Mouse (Mus musculus) liver, adult 2 months (tissue): Measurements from ENCODE around the gene Slc12a8. TPM values are rescaled to one million over a fixed set of nuclear protein-coding genes. Genes with fewer than 3 reads are reported as not detected.

ENCODE experiments used
- DNase-seq: peaks from one replicate; pipeline ENCODE4 v3.0.0-alpha.2; 2011; ENCODE audit warnings: low read depth, low spot score; ENCODE audit errors: extremely low read depth
- H3K27ac ChIP-seq: fragments of 200-500 bp; replicated peaks from 2 replicates; pipeline ENCODE4 v1.5.1; 2012; ENCODE audit warnings: low read depth, mild to moderate bottlenecking, control low read depth, inconsistent platforms, low read length; ENCODE audit not compliant: insufficient read depth
- H3K27me3 ChIP-seq: fragments of 200-500 bp; 2 replicates; pipeline ENCODE4 v1.6.1; 2012; ENCODE audit warnings: mild to moderate bottlenecking, moderate library complexity, low read length, inconsistent platforms; ENCODE audit not compliant: control insufficient read depth, insufficient read depth
- H3K36me3 ChIP-seq: fragments of 200-500 bp; 2 replicates; pipeline ENCODE4 v1.6.1; 2012; ENCODE audit warnings: low read length, inconsistent platforms; ENCODE audit not compliant: control insufficient read depth, insufficient read depth
- H3K4me1 ChIP-seq: fragments of 200-500 bp; 2 replicates; pipeline ENCODE4 v1.6.1; 2011; ENCODE audit warnings: low read length; ENCODE audit not compliant: control insufficient read depth, insufficient read depth
- H3K4me3 ChIP-seq: fragments of 200-500 bp; 2 replicates; pipeline ENCODE4 v1.5.1; 2011; ENCODE audit warnings: low read depth, mild to moderate bottlenecking, control low read depth, low read length, moderate library complexity; ENCODE audit not compliant: insufficient read depth
- H3K79me2 ChIP-seq: fragments of 200-500 bp; 2 replicates; pipeline ENCODE4 v1.6.1; 2012; ENCODE audit warnings: inconsistent platforms, mild to moderate bottlenecking, low read length, moderate library complexity; ENCODE audit not compliant: control insufficient read depth, insufficient read depth
- H3K9ac ChIP-seq: fragments of 200-500 bp; 2 replicates; pipeline ENCODE4 v1.6.1; 2012; ENCODE audit warnings: low read depth, mild to moderate bottlenecking, control low read depth, inconsistent platforms, low read length
- CTCF ChIP-seq: fragments of 200-500 bp; IDR thresholded peaks from 2 replicates; pipeline ENCODE4 v1.5.1; 2011; ENCODE audit warnings: low read depth, low read length, control low read depth
- POLR2A ChIP-seq: fragments of 200-500 bp; IDR thresholded peaks from 2 replicates; pipeline ENCODE4 v1.6.1; 2011; ENCODE audit warnings: low read length, control low read depth; ENCODE audit not compliant: insufficient read depth; ENCODE audit errors: extremely low read depth
- WGBS: fragments of 180-500 bp; shearing (Covaris S2); methylation state at CpG from one replicate; pipeline ENCODE4 v1.1.7; 2018; 5-methylcytosine and 5-hydroxymethylcytosine counted together
- polyA plus RNA-seq: library from polyadenylated mRNA; depleted of rRNA; stranded (reverse); fragments of >200 nt; gene quantifications from 2 replicates; pipeline ENCODE4 v1.2.3, GENCODE M21; 2012
- total RNA-seq: library from RNA; depleted of rRNA; stranded (reverse); fragments of >200 nt; gene quantifications from 2 replicates; pipeline ENCODE4 v1.2.3, GENCODE M21; 2014

Slc12a8 gene
- total and polyA plus RNA-seq, 2 experiments: 0.09 to 0.32 TPM

DNA sequence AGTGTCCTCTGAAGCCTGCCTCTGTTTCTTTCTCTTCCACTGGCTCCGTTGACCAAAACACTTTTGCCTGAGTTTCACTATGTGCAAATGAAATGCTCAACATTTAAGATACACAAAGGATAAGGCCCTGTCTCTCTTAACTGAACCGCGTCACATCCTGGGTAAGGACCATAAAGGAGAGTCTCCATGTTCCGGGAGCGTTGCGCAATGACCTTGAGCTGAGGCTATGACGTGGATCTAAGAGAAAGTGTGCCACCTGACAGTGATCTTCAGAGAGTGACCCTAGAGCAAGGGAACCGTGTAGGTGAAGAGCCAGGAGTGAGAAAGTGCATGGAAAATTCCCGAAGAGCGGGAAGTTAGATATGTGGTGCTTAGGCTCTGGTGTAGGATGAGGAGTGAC is 49.3 kb downstream of the Slc12a8 start:
- 78% methylated on average over 10 of the region's 10 CpGs for WGBS
- no peak for TF ChIP-seq CTCF
- no peak for TF ChIP-seq POLR2A

GRCm38 (mm10) chr16:33567736-33568135 is 50.6 kb downstream of the Slc12a8 start:
- WGBS: 78% methylated on average over 4 of the region's 4 CpGs
- H3K4me1 ChIP-seq: peaks cover 3% of the 10 kb centered on the region; the same call in 1 of the 2 replicates
- no peaks in the 10 kb centered on the region for H3K27me3 ChIP-seq
- no peak overlapping the region for H3K27ac ChIP-seq
- no peak for TF ChIP-seq CTCF
- no peak for TF ChIP-seq POLR2A
- no peak overlapping the region for H3K9ac ChIP-seq
- no peaks in the 10 kb centered on the region for H3K36me3 ChIP-seq
- no peaks in the 10 kb centered on the region for H3K79me2 ChIP-seq
- peak; percentile 33 for DNase-seq
- H3K4me3 ChIP-seq: no peak overlapping the region

More for the DNA sequence above, 49.3 kb downstream of the Slc12a8 start:
- Histone ChIP-seq H3K4me3 (no peak overlapping the region), H3K4me1 (peaks cover 4% of the 10 kb centered on the region), H3K27ac (no peak overlapping the region), H3K27me3 (no peaks in the 10 kb centered on the region), H3K9ac (no peak overlapping the region), H3K36me3 (no peaks in the 10 kb centered on the region), H3K79me2 (no peaks in the 10 kb centered on the region)
- DNase-seq: no peak

DNA sequence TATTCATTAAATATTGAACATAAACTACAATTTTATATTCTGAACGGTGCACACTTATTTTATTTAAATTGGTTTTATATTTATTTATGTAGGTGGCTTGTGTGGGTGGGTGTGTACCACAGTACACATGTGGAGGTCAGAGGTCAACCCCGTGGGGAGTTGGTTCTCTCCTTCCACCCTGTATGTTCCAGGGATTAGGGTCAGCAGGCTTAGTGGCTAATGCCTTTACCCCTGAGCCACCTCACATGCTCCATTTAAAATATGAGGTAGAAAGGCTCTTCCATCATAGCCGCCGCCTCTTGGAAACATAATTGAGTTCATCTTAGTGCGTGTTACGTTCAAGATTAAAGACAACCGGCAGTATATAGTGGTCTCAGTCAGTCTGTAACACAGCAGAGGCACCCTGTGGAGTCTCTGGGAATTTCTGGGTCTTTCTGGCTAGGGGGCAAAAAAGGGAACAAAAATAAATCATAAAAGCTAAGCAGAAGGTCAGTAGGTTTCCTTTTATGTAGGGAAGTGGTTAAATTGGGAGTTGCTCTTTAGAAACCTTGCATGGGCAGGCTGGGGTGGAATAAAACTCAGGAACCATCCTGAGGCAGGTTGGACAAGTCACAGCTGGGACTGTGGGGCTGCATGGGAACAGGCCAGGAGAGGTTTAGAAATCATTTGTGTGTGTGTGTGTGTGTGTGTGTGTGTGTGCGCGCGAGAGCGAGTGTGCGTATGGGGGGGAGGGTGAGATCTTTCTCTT is 51.3 kb downstream of the Slc12a8 start:
- 88% methylated on average over 12 of the region's 12 CpGs for WGBS
- Histone ChIP-seq H3K27me3 (no peaks in the 10 kb centered on the region), H3K27ac (no peak overlapping the region), H3K9ac (no peak overlapping the region), H3K36me3 (no peaks in the 10 kb centered on the region), H3K79me2 (no peaks in the 10 kb centered on the region), H3K4me1 (peaks cover 3% of the 10 kb centered on the region; the same call in 1 of the 2 replicates), H3K4me3 (no peak overlapping the region)
- DNase-seq: no peak
- no peak for TF ChIP-seq POLR2A
- TF ChIP-seq CTCF: no peak

GRCm38 (mm10) chr16:33572646-33573045 is 55.5 kb downstream of the Slc12a8 start:
- H3K27ac ChIP-seq: no peak overlapping the region
- peaks cover 2% of the 10 kb centered on the region; the same call in 1 of the 2 replicates for H3K4me1 ChIP-seq
- H3K27me3 ChIP-seq: no peaks in the 10 kb centered on the region
- TF ChIP-seq CTCF (no peak), POLR2A (no peak)
- H3K9ac ChIP-seq: no peak overlapping the region
- no peaks in the 10 kb centered on the region for H3K79me2 ChIP-seq
- DNase-seq: no peak
- no peak overlapping the region for H3K4me3 ChIP-seq
- 94% methylated on average over 6 of the region's 6 CpGs for WGBS
- H3K36me3 ChIP-seq: no peaks in the 10 kb centered on the region

DNA sequence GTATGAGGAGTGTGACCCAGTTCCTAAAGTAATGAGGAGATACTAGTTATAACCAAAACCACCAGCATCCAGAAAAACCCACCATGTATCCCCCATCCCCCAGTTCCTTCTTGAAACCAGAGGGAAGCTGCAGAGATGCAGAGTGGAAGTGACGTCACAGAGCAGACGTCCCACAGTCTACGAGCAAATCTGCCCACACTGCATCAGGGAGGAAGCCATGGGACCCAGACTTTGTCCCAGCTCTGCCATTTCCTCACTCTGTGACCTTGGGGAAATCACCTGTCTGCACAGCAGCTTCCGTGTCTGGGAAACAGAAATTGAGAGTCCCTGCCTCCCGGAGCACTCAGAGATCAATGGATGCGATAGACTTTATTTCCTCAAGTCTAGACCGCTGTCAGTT is 56.6 kb downstream of the Slc12a8 start:
- Histone ChIP-seq H3K36me3 (no peaks in the 10 kb centered on the region), H3K9ac (no peak overlapping the region), H3K27me3 (no peaks in the 10 kb centered on the region), H3K27ac (no peak overlapping the region), H3K79me2 (no peaks in the 10 kb centered on the region), H3K4me1 (no peaks in the 10 kb centered on the region; the same call in 1 of the 2 replicates), H3K4me3 (no peak overlapping the region)
- WGBS: 39% methylated on average over 7 of the region's 7 CpGs
- TF ChIP-seq POLR2A: no peak
- TF ChIP-seq CTCF: no peak
- DNase-seq: peak; percentile 34

DNA sequence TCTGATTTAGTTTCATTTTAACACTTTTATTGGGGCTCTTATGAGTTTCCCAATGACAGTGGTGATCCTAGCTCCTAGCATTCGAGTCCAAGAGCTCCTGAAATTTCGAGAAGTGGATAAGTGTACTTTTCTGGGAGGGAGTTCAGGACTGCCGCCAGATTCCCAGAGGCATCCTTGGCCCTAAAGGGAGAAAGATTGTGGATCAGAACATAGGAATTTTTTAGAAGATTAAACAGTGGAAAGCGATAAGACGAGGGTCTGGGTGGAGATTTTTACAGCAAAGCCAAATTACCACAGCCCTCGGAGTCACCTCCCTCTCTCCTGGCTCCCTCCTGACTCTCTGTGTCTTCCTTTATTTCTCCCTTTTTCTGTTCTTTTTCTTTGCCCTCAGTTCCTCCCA is 58.6 kb downstream of the Slc12a8 start:
- no peak for TF ChIP-seq CTCF
- no peak for TF ChIP-seq POLR2A
- Histone ChIP-seq H3K79me2 (no peaks in the 10 kb centered on the region), H3K27me3 (no peaks in the 10 kb centered on the region), H3K27ac (no peak overlapping the region), H3K9ac (no peak overlapping the region), H3K4me3 (no peak overlapping the region), H3K36me3 (no peaks in the 10 kb centered on the region), H3K4me1 (peaks cover 4% of the 10 kb centered on the region; the same call in 1 of the 2 replicates)
- no peak for DNase-seq
- 83% methylated on average over 6 of the region's 6 CpGs for WGBS
